Mouse (Mus musculus) hindlimb bud, embryonic 11.5 days (tissue): Measurements from ENCODE around the gene Tet3.
"Not testable (repeated sequence)": the region's sequence is repeated elsewhere in the genome, so short reads cannot be mapped to it uniquely, and the experiment has no call there.

Source experiments
- DNase-seq: peaks from one replicate; pipeline ENCODE4 v3.0.0-alpha.2; 2012; ENCODE audit warnings: low read depth, low spot score; ENCODE audit errors: extremely low spot score

Gene Tet3

GRCm38 (mm10) chr6:83381510-83382491 is 77.1 kb downstream of the Tet3 start:
- no peak for DNase-seq

- no peak for DNase-seq
Measured at GRCm38 (mm10) chr6:83373704-83374300, 85.1 kb downstream of the Tet3 start.

- no peak for DNase-seq
Measured at GRCm38 (mm10) chr6:83371350-83371749, 87.5 kb downstream of the Tet3 start.

GRCm38 (mm10) chr6:83370316-83370965 is 88.4 kb downstream of the Tet3 start:
- DNase-seq, result no peak

- no peak for DNase-seq
Measured at GRCm38 (mm10) chr6:83363075-83363474, 95.8 kb downstream of the Tet3 start.

- DNase-seq, result no peak
Measured at GRCm38 (mm10) chr6:83361523-83362248, 97.2 kb downstream of the Tet3 start.

- no peak for DNase-seq
Measured at GRCm38 (mm10) chr6:83357436-83357835, 101.4 kb downstream of the Tet3 start.

GRCm38 (mm10) chr6:83356569-83357138 is 102.2 kb downstream of the Tet3 start:
- peak; percentile 37 for DNase-seq

- no peak for DNase-seq
Measured at GRCm38 (mm10) chr6:83354856-83355781, 103.8 kb downstream of the Tet3 start.

- no peak for DNase-seq
Measured at GRCm38 (mm10) chr6:83352666-83353410, 106.0 kb downstream of the Tet3 start.

- DNase-seq, result no peak
Measured at GRCm38 (mm10) chr6:83351490-83352160, 107.3 kb downstream of the Tet3 start.

GRCm38 (mm10) chr6:83350851-83351405 is 108.0 kb downstream of the Tet3 start:
- DNase-seq, result no peak

- DNase-seq, result no peak
Measured at GRCm38 (mm10) chr6:83350172-83350571, 108.7 kb downstream of the Tet3 start.

GRCm38 (mm10) chr6:83349274-83349958 is 109.5 kb downstream of the Tet3 start:
- DNase-seq, result no peak

GRCm38 (mm10) chr6:83348873-83349272 is 110.0 kb downstream of the Tet3 start, which contains the start of gene Bola3:
Gene Bola3, plus strand, starts transcription at chr6:83349147.
- DNase-seq, result no peak

GRCm38 (mm10) chr6:83347916-83348315 is 111.0 kb downstream of the Tet3 start:
- no peak for DNase-seq

GRCm38 (mm10) chr6:83345285-83345684 is 113.6 kb downstream of the Tet3 start:
- DNase-seq, result not testable (repeated sequence)
